Mouse (Mus musculus): ENCODE data around the gene Vwa8.

The Vwa8 gene

GRCm38 (mm10) chr14:79186976-79187375, 338.1 kb downstream of the Vwa8 start:
- DNase-seq: no peak

- DNase-seq: peak; percentile 0
Measured at GRCm38 (mm10) chr14:79196711-79197110, 347.9 kb downstream of the Vwa8 start.

DNA sequence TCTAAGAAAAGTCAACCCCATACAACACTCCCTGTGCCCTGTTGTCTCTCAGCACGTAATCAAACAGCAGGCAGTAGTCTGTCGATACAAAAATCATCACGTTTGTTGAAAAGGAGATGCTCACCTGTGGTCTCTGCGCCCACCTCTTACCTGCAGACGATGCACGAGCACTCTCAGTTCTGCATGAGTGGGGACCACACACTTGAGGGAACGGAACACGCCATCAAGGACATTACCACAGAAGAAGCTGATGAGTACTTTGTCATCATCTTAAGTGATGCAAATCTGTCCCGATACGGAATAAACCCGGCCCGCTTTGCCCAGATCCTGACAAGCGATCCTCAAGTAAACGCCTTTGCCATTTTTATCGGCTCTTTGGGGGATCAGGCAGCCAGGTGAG, 349.2 kb downstream of the Vwa8 start:
- no peak for DNase-seq

DNA sequence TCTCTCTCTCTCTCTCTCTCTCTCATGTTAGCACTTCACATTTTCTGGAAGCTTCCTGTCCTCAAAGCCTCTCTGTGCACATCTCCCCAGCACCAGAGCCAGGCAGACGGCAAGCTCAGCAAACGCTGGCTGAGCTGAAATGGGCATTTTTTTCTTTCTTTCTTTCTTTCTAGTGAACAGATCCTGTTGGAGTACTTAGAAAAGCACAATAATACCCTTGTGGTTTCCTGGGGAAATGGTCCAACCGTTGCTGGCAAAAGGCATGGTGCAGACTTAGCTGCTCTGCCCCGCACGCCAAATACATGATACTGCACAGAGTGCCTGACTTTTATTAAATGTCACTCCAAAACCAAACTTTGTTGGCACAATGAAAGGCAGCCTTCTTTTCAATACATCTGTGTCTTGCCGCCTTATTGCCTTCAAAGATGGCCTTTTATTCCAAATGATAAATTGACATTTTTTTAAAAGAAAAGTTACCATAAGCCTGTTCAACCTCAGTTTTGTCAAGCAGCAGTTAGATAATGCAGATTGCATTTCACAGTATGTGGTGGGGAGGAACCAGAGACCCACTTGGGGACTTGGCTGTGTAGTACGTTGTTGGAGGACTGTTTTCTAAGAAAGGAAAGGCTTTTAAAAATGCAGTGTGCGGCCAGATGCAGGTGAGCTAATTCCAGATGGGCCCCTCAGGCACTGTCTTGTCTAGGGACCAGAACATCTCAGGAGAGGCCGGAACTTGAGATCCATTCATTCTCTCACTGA, 351.5 kb downstream of the Vwa8 start:
- DNase-seq: peak; percentile 44

DNA sequence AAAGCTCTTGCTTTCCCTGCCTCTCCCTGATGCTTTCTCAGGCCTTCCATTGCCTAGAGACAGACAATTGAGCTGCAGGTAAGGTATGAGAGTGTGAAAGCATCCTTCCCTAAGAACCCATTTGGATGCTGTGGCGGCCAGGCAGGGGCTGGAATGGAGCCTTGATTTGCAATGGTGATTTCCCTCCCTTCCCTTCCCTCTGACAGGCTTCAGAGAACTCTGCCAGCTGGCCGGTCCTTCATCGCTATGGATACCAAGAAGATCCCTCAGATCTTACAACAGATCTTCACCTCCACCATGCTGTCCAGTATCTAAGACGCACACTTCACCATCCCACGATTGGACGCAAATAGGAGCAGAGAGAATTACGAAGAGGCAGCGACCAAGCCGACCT, 352.0 kb downstream of the Vwa8 start:
- DNase-seq: no peak

DNA sequence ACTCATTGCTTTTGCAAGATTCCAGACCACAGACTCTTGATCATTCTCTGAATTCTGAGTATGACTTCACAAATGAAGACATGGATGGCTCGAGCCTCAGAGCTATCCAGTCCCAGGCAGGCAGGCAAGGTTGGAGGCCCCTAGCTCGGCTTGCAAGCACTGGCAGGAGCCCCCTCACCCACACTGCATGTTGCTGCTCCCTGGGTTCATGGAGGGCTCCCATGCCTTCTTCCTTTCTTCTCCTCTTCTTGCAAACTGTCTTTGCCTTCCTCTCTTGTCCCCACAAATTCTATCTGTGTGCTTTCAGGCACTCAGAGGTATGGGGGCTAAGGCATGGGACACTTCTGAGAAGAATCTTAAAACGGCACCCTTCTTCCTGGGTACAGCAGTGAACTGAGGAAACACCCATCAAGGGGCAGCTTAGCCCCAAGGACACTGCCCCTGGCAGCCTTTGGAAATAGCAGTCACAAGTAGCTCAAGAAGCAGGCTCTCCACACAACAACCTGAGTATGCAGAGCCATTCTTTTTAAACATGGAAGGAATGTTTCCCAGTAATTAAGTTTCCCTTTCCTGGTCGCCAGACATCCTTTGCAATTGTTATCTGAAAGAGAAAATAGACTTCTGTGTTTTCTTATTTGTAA, 354.0 kb downstream of the Vwa8 start:
- DNase-seq: peak; percentile 5

- peak; percentile 2 for DNase-seq
Measured at GRCm38 (mm10) chr14:79203496-79204158, 354.8 kb downstream of the Vwa8 start.

GRCm38 (mm10) chr14:79204866-79205265, 356.0 kb downstream of the Vwa8 start:
- no peak for DNase-seq

GRCm38 (mm10) chr14:79206210-79206609, 357.4 kb downstream of the Vwa8 start:
- no peak for DNase-seq

DNA sequence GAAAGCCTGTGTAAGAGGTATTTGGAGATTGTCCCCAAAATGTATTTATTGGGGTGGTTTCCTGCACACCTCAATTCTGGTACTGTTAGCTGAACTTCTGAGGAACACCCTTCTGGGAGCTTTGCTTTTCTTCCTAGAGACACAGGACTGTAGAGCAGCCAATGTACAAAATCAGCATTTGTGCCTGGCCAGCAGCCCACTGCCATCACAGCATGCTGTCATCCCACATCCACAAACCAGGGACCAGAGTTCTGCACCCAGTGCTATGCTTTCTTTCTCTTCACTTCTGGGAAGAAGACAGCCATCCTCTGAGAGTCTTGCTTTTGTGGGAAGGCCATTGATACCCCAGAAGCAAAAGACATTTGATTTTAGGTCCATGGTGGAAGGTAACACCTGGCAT, 359.6 kb downstream of the Vwa8 start:
- DNase-seq: no peak

DNA sequence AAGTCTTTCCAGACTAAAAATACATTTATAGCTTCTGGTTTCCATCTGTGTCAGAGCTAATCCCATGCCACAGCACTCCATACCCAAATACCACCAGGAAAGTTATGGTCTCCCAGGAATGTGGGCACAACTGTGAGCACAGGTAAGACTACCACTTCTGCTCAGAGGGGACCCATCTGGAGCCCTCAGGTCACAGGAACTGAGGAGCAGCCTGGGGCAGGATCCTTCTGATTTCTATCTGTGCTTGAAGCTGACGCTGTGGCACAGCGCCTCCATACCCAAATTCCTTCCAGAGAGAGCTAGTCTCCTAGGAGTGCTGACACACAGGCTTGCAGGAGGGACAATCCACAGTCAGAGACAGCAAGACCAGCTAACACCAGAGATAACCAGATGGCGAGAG, 361.0 kb downstream of the Vwa8 start:
- DNase-seq: no peak

DNA sequence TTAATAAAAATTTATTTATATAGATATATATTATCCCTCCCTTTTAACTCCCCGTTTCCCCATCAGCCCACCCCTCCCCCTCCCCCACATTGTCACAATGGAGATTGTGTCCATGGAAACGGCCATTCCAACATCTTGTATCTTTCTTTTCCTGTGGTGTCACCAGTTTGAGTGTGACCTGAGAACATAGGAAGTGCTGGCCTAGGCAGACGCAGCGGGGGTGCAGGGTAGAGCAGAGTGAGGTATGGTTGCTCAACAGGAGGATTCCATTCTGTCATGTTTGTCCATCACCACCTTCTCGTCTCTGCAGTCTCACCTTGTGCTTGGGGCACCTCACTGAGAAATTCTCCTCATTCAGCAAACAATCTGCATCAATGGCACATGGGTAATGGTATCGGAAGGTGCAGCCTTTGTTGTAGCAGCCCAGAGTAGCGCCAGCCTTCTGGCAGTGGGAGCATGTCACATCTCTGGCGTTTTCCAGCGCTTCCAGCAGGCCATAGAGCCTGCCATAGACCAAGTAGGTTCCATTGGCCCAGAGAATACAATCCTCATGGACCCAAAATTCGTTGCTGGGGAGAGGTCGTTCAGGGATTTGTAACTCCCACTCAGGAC, 363.6 kb downstream of the Vwa8 start:
- DNase-seq: no peak

DNA sequence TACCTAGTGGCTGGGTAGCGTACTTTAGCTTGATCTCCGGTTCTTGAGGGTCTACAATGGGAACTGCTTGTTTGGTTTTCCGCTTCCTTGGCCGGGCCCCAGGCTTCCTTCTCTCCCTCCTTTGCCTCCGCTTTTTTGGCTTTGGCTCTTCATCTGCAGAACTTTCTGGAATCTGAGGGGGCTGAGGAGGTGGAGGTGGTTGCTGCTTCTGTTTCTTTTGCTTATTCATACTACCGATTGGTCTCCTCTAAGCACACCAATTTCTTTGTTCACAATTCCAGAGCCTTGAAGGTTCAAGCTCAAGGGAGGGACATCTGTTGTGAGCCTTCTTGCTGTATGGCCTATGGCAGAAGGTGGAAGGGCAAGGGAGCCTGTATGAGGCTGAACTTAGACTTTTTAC, 365.3 kb downstream of the Vwa8 start:
- no peak for DNase-seq

DNA sequence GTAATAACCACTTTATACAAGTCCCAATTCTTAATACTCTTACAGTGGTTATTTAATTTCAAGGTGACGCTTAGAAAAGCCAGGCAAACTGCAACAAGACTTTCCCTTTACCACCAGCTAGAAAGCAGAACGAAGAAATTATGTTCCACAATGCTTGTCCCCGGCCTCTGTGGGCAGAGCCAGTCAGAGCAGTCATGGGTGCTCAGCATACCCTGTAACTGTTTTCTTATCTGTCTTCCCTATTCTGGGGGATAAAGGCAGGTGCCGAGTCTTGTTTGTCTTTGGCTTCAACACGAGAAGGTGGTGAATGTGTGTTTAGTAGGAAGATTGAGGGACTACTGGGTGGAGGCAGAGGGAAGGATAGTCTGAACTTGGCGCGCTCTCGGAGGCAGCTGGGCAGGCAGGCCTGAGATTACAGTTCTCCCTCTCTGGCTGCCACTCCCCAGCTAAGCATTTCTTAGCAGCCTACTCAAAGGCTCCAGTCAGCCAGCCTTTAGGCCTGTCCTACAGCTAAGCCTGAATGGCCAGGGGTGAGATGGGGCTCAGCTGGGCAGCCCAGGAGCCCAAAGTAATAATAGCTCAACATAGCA, 365.9 kb downstream of the Vwa8 start:
- DNase-seq: no peak

DNA sequence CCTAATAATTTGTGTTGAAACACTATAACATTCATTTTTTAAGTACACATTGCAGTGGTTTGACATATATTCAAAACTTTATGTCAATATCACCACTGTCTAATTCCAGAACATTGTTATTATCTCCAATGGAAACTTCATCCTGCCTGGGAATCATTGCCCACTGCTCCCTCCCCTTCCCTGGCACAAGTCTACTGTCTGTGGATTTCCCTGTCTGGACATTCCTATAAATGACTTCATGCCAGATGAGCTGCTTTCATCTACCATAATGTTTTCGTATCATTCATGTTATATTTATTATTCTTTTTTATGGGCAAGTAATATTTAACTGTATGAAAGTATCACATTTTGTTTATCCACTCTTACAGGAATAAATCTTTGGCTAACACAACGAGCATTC, 367.5 kb downstream of the Vwa8 start:
- no peak for DNase-seq

DNA sequence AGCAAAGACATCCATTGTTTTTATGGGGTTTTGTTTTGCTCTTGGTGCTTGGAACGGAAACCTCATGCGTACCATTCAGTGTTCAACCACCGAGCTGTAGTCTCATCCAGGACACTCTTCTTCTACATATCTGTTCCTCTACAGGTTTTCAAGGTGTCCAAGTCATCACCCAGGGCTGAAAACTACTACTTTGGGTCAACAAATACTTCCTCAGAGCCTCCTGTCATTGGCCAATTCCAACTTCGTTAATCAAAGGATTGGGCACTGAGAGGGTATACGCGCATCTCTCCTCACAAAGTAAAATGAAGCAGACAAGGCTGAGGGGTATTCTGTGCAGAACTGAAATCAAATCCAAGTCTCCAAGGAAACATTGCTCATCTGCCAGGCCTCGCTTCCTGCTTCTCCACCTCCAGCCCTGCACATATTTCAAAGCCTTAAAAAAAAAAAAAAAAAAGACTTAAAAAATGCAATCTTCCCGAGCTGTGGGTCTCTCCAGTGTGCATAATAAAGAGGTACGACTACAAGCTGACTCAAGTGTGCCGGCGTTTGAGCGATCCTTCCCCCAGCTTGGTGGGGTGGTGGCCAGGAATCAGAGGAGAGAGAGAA, 374.7 kb downstream of the Vwa8 start:
- no peak for DNase-seq

- DNase-seq: no peak
Measured at GRCm38 (mm10) chr14:79225458-79225857, 376.6 kb downstream of the Vwa8 start.

DNA sequence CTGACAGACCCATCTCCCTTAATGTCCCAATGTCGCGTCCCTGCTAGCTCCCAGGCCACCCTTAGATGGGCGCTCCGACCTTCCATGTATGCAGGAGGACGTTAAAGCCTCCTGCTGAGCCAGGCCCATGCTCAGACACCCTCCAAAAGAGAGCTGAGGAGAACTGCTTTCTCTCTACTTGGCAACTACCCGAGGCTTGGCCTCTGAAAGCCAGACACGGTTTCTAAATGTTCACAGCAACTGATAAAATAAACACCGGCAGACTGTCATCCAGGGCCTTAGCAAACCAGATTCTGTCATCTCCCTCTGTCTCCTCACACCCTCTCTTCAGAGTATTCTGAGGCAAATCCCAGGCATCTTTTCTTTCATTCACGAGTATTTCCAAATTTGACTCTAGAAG, 377.2 kb downstream of the Vwa8 start:
- no peak for DNase-seq

DNA sequence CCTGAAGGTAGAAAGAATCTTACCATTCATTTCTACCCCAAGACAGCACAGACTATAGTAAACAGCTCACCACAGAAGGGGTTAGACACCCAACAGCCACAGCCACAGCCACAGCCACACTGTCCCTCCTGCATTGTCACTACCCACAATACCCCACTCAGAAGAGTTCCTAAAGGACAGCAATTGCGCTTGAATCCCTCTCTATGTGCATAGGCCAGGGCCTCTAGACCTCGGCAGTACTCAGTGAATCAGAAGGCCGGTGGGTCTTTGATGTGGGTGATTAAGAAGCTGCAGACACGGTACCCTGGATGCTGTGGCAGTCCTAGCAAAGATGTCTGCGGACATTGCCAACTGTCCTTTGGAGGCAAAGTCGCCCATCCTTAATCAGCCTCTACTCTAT, 377.9 kb downstream of the Vwa8 start:
- DNase-seq: no peak

DNA sequence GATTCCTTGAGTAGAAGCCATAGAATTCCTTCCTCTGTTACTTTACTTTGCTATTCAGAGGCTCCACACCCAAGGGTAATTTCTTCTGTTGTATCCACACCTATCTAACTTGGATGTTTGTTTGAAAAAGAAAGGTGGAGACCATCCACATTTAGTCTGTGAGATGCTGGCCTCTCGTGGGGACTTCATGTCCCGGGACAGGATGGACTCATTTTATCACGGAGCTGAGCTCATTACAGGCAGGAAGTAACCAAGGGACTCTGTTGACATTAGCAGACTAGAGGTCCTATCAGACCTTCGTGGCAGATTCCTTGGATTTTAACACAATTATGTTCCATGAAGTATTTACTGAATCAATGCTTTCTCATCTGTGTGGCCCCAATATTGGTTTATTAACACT, 379.1 kb downstream of the Vwa8 start:
- DNase-seq: no peak

DNA sequence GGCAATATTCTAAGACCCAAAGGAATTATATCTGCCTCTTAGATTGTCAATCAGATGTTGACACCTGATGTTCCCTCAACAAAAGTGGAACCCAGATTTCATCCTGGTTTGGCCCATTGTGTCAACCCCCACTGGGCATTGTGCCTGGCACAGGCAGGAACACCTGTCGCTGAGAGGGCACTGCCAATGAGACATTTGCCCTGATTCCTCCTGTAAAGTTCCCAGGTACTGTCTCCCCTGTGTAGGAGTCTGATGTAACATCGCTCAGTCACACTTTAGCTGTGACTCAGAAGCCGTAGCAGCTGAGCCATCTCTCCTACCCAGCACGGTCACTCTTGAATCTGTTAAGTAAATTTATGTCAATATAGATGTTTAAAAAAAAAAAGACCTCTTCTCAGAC, 382.8 kb downstream of the Vwa8 start:
- no peak for DNase-seq

- DNase-seq: no peak
Measured at GRCm38 (mm10) chr14:79233697-79234096, 384.8 kb downstream of the Vwa8 start.

GRCm38 (mm10) chr14:79234513-79234912, 385.7 kb downstream of the Vwa8 start:
- DNase-seq: peak; percentile 8
